Mouse (Mus musculus) C2C12 (cell line): ENCODE measurements around the gene Arhgap30. TPM values are rescaled to one million over a fixed set of nuclear protein-coding genes. Genes with fewer than 3 reads are reported as not detected.

Source experiments
- H3K27me3 ChIP-seq: one replicate; pipeline ENCODE4 v1.6.1; 2011; ENCODE audit not compliant: control insufficient read depth, insufficient read depth, insufficient read length
- H3K36me3 ChIP-seq: one replicate; pipeline ENCODE4 v1.6.1; 2011; ENCODE audit not compliant: control insufficient read depth, insufficient read depth
- H3K4me3 ChIP-seq: one replicate; pipeline ENCODE4 v1.5.1; 2011; ENCODE audit warnings: mild to moderate bottlenecking, control low read depth; ENCODE audit not compliant: poor library complexity, insufficient read depth, severe bottlenecking
- H3K79me2 ChIP-seq: one replicate; pipeline ENCODE4 v1.6.1; 2011; ENCODE audit not compliant: control insufficient read depth, insufficient read depth
- H3K79me3 ChIP-seq: one replicate; pipeline ENCODE4 v1.6.1; 2011; ENCODE audit warnings: low read depth, control low read depth
- H3ac ChIP-seq: one replicate; pipeline ENCODE3; 2011; ENCODE audit warnings: low read depth; ENCODE audit not compliant: control insufficient read depth, insufficient read length
- CEBPB ChIP-seq: IDR thresholded peaks from one replicate; pipeline ENCODE4 v1.6.1; 2011; ENCODE audit warnings: low read depth, mild to moderate bottlenecking, control low read depth, moderate library complexity
- CTCF ChIP-seq: IDR thresholded peaks from one replicate; pipeline ENCODE4 v1.5.1; 2011; ENCODE audit not compliant: control insufficient read depth, insufficient read depth, insufficient read length
- FOSL1 ChIP-seq: IDR thresholded peaks from one replicate; pipeline ENCODE4 v1.8.0; 2011; ENCODE audit warnings: mild to moderate bottlenecking, low read length; ENCODE audit not compliant: poor library complexity, insufficient read depth, severe bottlenecking
- MAX ChIP-seq: IDR thresholded peaks from one replicate; pipeline ENCODE4 v1.6.1; 2011; ENCODE audit warnings: mild to moderate bottlenecking, control low read depth
- MYOD1 ChIP-seq: IDR thresholded peaks from one replicate; pipeline ENCODE4 v1.6.1; 2011; ENCODE audit warnings: low read depth; ENCODE audit not compliant: control insufficient read depth, insufficient read length
- MYOG ChIP-seq: IDR thresholded peaks from one replicate; pipeline ENCODE4 v1.6.1; 2011; ENCODE audit not compliant: control insufficient read depth, insufficient read length; ENCODE audit errors: extremely low read depth
- USF1 ChIP-seq: IDR thresholded peaks from one replicate; pipeline ENCODE4 v1.6.1; 2011; ENCODE audit warnings: low read depth, mild to moderate bottlenecking, control low read depth, moderate library complexity
- polyA plus RNA-seq: library from polyadenylated mRNA; unstranded; fragments of >200 nt; fragmentation: generic; extraction: Trizol; gene quantifications from one replicate; pipeline ENCODE4 v1.2.1, GENCODE M21; 2012; ENCODE audit warnings: missing spikeins

Arhgap30 gene
- polyA plus RNA-seq, 1 experiment: 0.05 TPM

DNA sequence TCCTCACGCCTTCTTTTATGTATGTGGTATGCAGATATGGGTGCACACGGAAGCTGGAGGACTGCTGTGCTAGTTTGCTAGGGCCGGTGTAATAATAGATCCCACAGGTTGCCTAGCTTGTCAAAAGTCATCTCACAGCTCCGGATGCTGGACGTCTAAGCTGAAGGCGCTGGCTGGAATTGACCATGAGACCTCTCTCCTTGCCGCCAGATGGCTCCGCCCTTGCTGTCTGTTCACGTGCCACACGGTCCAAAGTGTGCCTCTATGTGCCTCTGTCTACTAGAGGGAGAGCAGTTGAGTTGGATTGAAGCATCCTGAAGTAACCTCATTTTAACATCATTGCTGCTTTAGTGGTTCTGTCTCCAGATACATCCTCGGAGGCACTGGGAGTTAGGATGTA lies 61.3 kb downstream of the Arhgap30 start:
- no peak overlapping the region for H3ac ChIP-seq
- TF ChIP-seq MYOG: no peak
- TF ChIP-seq CTCF: no peak
- no peak for TF ChIP-seq MAX
- no peak for TF ChIP-seq USF1
- no peak for TF ChIP-seq CEBPB
- no peak for TF ChIP-seq FOSL1
- TF ChIP-seq MYOD1: no peak

DNA sequence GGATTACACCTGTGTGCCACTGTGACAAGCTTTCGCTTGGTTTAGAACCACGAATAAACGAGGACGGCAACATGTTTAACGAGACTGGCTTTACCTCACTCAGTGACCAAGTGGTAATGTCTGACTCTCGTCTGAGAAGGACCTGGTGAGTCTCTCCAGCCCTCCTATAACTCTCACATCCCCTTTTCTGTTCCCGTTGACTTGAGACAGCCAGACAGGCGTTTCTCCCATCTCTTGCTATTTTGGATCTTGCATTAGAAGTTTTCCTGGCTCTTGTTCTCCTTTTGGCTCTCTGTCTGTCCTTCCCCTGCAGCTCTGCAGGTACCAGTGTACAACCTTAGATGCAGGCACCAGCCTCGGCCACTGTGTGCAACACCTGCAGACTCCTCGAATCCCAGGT lies 62.2 kb downstream of the Arhgap30 start:
- H3K79me3 ChIP-seq: no peaks in the 10 kb centered on the region
- H3ac ChIP-seq: no peak overlapping the region
- H3K36me3 ChIP-seq: no peaks in the 10 kb centered on the region
- no peak overlapping the region for H3K4me3 ChIP-seq
- no peaks in the 10 kb centered on the region for H3K79me2 ChIP-seq
- no peak for TF ChIP-seq FOSL1
- TF ChIP-seq CEBPB: no peak
- TF ChIP-seq CTCF: no peak
- TF ChIP-seq MYOG: no peak
- no peak for TF ChIP-seq MYOD1
- TF ChIP-seq USF1: no peak
- no peak for TF ChIP-seq MAX
- no peaks in the 10 kb centered on the region for H3K27me3 ChIP-seq

More for the DNA sequence above, 61.3 kb downstream of the Arhgap30 start:
- H3K79me2 ChIP-seq: no peaks in the 10 kb centered on the region
- H3K27me3 ChIP-seq: no peaks in the 10 kb centered on the region
- H3K36me3 ChIP-seq: no peaks in the 10 kb centered on the region
- no peaks in the 10 kb centered on the region for H3K79me3 ChIP-seq
- no peak overlapping the region for H3K4me3 ChIP-seq

DNA sequence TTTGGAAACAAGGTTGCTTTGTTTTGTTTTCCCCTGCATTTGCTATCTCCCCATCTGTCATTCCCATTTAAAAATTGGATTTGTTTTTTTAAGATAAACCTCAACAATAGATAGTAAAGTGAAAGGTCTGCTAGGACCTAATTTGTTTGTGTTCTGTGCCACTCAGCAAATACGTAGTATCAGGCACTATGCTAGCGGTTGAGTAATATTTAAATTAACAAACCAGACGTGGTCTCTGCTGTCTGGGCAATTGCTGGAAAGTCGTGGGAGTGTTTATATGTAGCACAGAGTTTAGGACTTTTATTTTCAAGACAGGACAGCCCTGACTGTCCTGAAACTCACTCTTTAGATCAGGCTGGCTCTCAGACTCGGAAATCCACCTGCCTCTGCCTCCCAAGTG lies 63.8 kb downstream of the Arhgap30 start:
- H3ac ChIP-seq: no peak overlapping the region
- H3K4me3 ChIP-seq: no peak overlapping the region
- TF ChIP-seq MAX (no peak), FOSL1 (no peak), CEBPB (no peak), MYOG (no peak), MYOD1 (no peak), USF1 (no peak), CTCF (no peak)
- no peaks in the 10 kb centered on the region for H3K27me3 ChIP-seq
- H3K79me3 ChIP-seq: no peaks in the 10 kb centered on the region
- no peaks in the 10 kb centered on the region for H3K79me2 ChIP-seq
- no peaks in the 10 kb centered on the region for H3K36me3 ChIP-seq

DNA sequence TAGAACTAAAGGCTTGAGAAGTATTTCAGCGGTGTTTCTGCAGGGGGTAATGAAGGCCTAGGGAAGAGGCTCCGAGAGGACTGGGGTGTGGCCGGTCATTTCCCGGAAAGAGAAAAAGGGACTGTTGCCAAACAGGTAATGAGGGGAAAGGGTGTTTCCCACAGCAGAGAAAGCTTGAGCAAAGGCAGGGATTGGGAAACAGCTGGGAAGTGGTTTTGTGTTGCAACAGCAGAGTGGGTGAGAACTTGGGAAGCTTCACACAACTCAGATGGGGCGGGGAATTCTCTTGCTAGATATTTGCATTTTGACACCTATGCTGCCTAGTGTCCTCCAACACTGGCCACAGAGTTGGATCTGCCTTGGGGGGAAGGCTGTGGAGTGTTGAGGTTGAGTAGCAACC lies 64.2 kb downstream of the Arhgap30 start:
- H3K4me3 ChIP-seq: no peak overlapping the region
- H3K79me3 ChIP-seq: no peaks in the 10 kb centered on the region
- TF ChIP-seq MYOD1 (no peak), CTCF (no peak), MYOG (no peak), MAX (no peak), FOSL1 (no peak), CEBPB (no peak), USF1 (no peak)
- no peaks in the 10 kb centered on the region for H3K27me3 ChIP-seq
- H3K36me3 ChIP-seq: no peaks in the 10 kb centered on the region
- H3ac ChIP-seq: no peak overlapping the region
- no peaks in the 10 kb centered on the region for H3K79me2 ChIP-seq

DNA sequence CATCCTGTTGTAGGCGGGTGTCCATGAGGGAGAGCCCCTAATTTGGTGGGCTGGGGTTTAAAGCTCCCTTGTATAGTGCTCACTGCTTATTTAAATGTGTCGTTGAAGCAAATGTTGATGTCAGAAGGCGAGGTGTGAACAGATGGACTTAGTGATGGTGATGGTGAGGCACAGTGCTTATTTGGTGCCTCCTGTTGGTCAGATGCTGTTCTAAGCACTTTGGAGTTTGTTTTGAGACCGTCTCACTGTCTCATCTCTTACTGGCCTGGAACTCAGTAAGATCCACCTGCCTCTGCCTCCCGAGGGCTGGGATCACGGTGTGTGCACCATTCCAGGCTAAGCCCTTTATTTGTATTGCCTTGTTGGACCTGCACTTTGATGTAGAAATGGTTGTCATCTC lies 66.2 kb downstream of the Arhgap30 start:
- Histone ChIP-seq H3K4me3 (no peak overlapping the region), H3K79me3 (no peaks in the 10 kb centered on the region), H3ac (no peak overlapping the region), H3K79me2 (no peaks in the 10 kb centered on the region), H3K36me3 (no peaks in the 10 kb centered on the region), H3K27me3 (no peaks in the 10 kb centered on the region)
- no peak for TF ChIP-seq MAX
- no peak for TF ChIP-seq CEBPB
- no peak for TF ChIP-seq FOSL1
- TF ChIP-seq MYOG: no peak
- no peak for TF ChIP-seq CTCF
- no peak for TF ChIP-seq MYOD1
- no peak for TF ChIP-seq USF1

DNA sequence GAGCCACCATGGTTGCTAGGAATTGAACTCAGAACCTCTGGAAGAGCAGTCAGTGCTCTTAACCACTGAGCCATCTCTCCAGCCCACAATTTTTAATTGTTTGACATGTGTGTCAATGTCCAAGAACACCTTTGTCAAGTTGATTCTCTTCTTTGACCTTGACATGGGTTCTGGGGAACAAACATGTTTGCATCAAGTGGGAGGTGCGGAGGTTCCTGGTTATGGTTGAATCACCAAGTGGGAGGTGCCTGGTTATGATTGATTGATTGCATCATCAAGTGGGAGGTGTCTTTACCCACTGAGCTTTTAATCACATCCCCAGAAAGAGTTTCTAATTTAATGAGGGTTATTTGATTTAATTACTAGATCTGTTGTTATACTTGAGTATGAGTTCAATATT lies 68.8 kb downstream of the Arhgap30 start:
- TF ChIP-seq FOSL1 (no peak), CTCF (no peak), MAX (no peak), MYOG (no peak), MYOD1 (no peak), USF1 (no peak), CEBPB (no peak)
- Histone ChIP-seq H3K27me3 (no peaks in the 10 kb centered on the region), H3ac (no peak overlapping the region), H3K36me3 (no peaks in the 10 kb centered on the region), H3K79me2 (no peaks in the 10 kb centered on the region), H3K4me3 (no peak overlapping the region), H3K79me3 (no peaks in the 10 kb centered on the region)
